Mouse (Mus musculus): ENCODE results near the gene Spats1. TPM values are rescaled to one million over a fixed set of nuclear protein-coding genes. Genes with fewer than 3 reads are reported as not detected.
"Not testable (repeated sequence)": the region's sequence is repeated elsewhere in the genome, so short reads cannot be mapped to it uniquely, and the experiment has no call there.

Spats1 gene
- total RNA-seq, 2 experiments from 2014 or later: not detected

- H3K4me3 ChIP-seq: no peak overlapping the region
- no peak for DNase-seq
- H3K27ac ChIP-seq: no peak overlapping the region
- intact Hi-C loops (cut with DNase I): no loop called here
- no peak for TF ChIP-seq CTCF (IDR thresholded peaks at IDR 0.05)
These were observed 18.7 kb downstream of the Spats1 start for GRCm38 (mm10) chr17:45456260-45457152.

- H3K27ac ChIP-seq; DNase-seq; H3K4me3 ChIP-seq; intact Hi-C loops (cut with DNase I): not testable (repeated sequence)
These were observed 19.4 kb downstream of the Spats1 start for GRCm38 (mm10) chr17:45455783-45456182.

GRCm38 (mm10) chr17:45454794-45455193, 20.4 kb downstream of the Spats1 start:
- TF ChIP-seq CTCF (IDR thresholded peaks at IDR 0.05): no peak
- intact Hi-C loops (cut with DNase I): no loop called here
- no peak overlapping the region for H3K4me3 ChIP-seq

GRCm38 (mm10) chr17:45452271-45452670, 22.9 kb downstream of the Spats1 start:
- intact Hi-C loops (cut with DNase I): no loop called here
- Histone ChIP-seq H3K27ac (no peak overlapping the region), H3K4me3 (no peak overlapping the region)
- DNase-seq: no peak
- no peak for TF ChIP-seq CTCF (IDR thresholded peaks at IDR 0.05)

More at GRCm38 (mm10) chr17:45454794-45455193, 20.4 kb downstream of the Spats1 start:
- no peak for DNase-seq
- no peak overlapping the region for H3K27ac ChIP-seq

- H3K27ac ChIP-seq: no peak overlapping the region
- no peak overlapping the region for H3K4me3 ChIP-seq
- intact Hi-C loops (cut with DNase I): no loop called here
- no peak for TF ChIP-seq CTCF (IDR thresholded peaks at IDR 0.05)
- DNase-seq: no peak
These were observed 25.1 kb downstream of the Spats1 start for GRCm38 (mm10) chr17:45450153-45450552.

- no peak overlapping the region for H3K4me3 ChIP-seq
- intact Hi-C loops (cut with DNase I): no loop called here
- H3K27ac ChIP-seq: no peak overlapping the region
- no peak for TF ChIP-seq CTCF (IDR thresholded peaks at IDR 0.05)
- DNase-seq: no peak
These were observed 25.6 kb downstream of the Spats1 start for GRCm38 (mm10) chr17:45449586-45449985.

- intact Hi-C loops (cut with DNase I): no loop called here
- H3K27ac ChIP-seq: no peak overlapping the region
- no peak for DNase-seq
- H3K4me3 ChIP-seq: no peak overlapping the region
- TF ChIP-seq CTCF (IDR thresholded peaks at IDR 0.05): no peak
These were observed 28.2 kb downstream of the Spats1 start for GRCm38 (mm10) chr17:45447063-45447462.

- no peak overlapping the region for H3K4me3 ChIP-seq
- intact Hi-C loops (cut with DNase I): no loop called here
- no peak for DNase-seq
- no peak for TF ChIP-seq CTCF (IDR thresholded peaks at IDR 0.05)
- H3K27ac ChIP-seq: no peak overlapping the region
These were observed 29.3 kb downstream of the Spats1 start for GRCm38 (mm10) chr17:45445923-45446322.

- peak overlapping the region; percentile 87 for H3K4me3 ChIP-seq
- intact Hi-C loops (cut with DNase I): no loop called here
- no peak for DNase-seq
- H3K27ac ChIP-seq: peak overlapping the region; percentile 98
- TF ChIP-seq CTCF (IDR thresholded peaks at IDR 0.05): no peak
These were observed 41.0 kb downstream of the Spats1 start for GRCm38 (mm10) chr17:45434262-45434590.

GRCm38 (mm10) chr17:45433419-45434261, 41.6 kb downstream of the Spats1 start, which contains the start of gene Cdc5l:
Gene Cdc5l, minus strand, starts transcription at chr17:45433737.
- TF ChIP-seq CTCF (IDR thresholded peaks at IDR 0.05): peak; percentile 12; the same call in 1 of the 2 replicates
- intact Hi-C loops (cut with DNase I): no loop called here
- peak; percentile 98 for DNase-seq
- H3K27ac ChIP-seq: peak within 1 kb of the TSS; percentile 98
- H3K4me3 ChIP-seq: peak within 1 kb of the TSS; percentile 87

GRCm38 (mm10) chr17:45432706-45433398, 42.4 kb downstream of the Spats1 start:
- H3K4me3 ChIP-seq: peak overlapping the region; percentile 87
- no peak for TF ChIP-seq CTCF (IDR thresholded peaks at IDR 0.05)
- DNase-seq: no peak
- intact Hi-C loops (cut with DNase I): no loop called here
- H3K27ac ChIP-seq: peak overlapping the region; percentile 98

- peak overlapping the region; percentile 98 for H3K27ac ChIP-seq
- DNase-seq: no peak
- peak overlapping the region; percentile 87 for H3K4me3 ChIP-seq
- no peak for TF ChIP-seq CTCF (IDR thresholded peaks at IDR 0.05)
- intact Hi-C loops (cut with DNase I): no loop called here
These were observed 43.2 kb downstream of the Spats1 start for GRCm38 (mm10) chr17:45432007-45432406.
